In the genomic region with DNA sequence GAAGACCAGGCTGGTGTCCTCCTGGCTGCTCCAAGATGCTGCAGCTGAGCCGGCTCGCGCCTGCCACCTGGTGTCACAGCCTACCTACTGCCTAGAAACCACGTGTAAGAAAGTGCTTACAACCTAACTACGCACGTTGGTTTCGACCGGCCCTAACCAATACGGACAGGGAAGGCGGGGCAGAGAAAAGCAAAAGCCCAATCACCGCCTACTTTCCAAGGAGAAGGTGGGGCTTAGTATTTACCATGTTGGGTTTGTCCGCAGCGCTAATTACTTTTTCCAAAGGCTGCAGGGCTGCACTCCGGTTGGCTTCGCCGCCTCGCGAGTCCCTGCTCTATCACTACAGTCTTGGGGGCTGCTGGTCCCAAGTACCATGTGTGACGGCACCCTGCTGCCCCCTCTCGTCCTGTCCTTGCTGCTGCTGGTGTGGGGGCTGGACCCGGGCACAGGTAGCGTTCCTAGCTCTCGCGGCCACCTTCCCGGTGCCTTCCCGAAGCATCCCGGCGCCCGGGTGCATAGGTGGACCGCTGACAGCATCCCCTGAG, we compare ENCODE assay signal across 8 mouse cellular contexts. TPM values are rescaled to one million over a fixed set of nuclear protein-coding genes. Genes with fewer than 3 reads are reported as not detected.
DNase-seq lines count a peak whose midpoint lies in the region; ATAC-seq and TF ChIP-seq lines count a peak whose summit lies in the region.

Adamts17 (plus strand) TSS at position 273 of the 545 bp plus-strand sequence.

- intact Hi-C loops in left cerebral cortex, postnatal 36 days (cut with DNase I): loop anchor here (5.0 to 10.0 kb wide), 3 partner anchors 127 to 725 kb away; no protein-coding TSS in a partner anchor

- peak; percentile 90 for ATAC-seq in granulocyte monocyte progenitor cell, adult 5-6 weeks (replicated peaks; ENCODE audit: poor library complexity, severe bottlenecking)
- peak; percentile 97 for ATAC-seq in intestine, postnatal 0 days
- peak; percentile 96 for ATAC-seq in midbrain, embryonic 11.5 days (ENCODE audit: low FRiP score)

- H3K27me3 ChIP-seq in intestine, postnatal 0 days (replicated peaks; ENCODE audit: control insufficient read depth, insufficient read depth, low read length): peaks cover 15% of the 10 kb centered on the region
- H3K27me3 ChIP-seq in midbrain, embryonic 11.5 days (ENCODE audit: control insufficient read depth, insufficient read depth, low read length): peaks cover 12% of the 10 kb centered on the region

- H3K36me3 ChIP-seq in intestine, postnatal 0 days (ENCODE audit: control insufficient read depth, insufficient read depth): no peaks in the 10 kb centered on the region
- no peaks in the 10 kb centered on the region for H3K36me3 ChIP-seq in midbrain, embryonic 11.5 days (ENCODE audit: control insufficient read depth, insufficient read depth, low read length)

- 0 out of 2 replicates have a peak within 1 kb of the TSS, but pooled peaks have one; percentile 4 for H3K27ac ChIP-seq in intestine, postnatal 0 days (ENCODE audit: low read depth, low read length)
- no peak within 1 kb of the TSS for H3K27ac ChIP-seq in midbrain, embryonic 11.5 days (ENCODE audit: low read depth, low read length)

- no peaks in the 10 kb centered on the region for H3K9me3 ChIP-seq in intestine, postnatal 0 days (ENCODE audit: control insufficient read depth)
- no peaks in the 10 kb centered on the region for H3K9me3 ChIP-seq in midbrain, embryonic 11.5 days (ENCODE audit: control insufficient read depth, low read length)

- peak within 1 kb of the TSS; percentile 99 for H3K4me2 ChIP-seq in intestine, postnatal 0 days (replicated peaks; ENCODE audit: low read depth)
- peak within 1 kb of the TSS; percentile 95 for H3K4me2 ChIP-seq in midbrain, embryonic 11.5 days

- WGBS in intestine, postnatal 0 days: under 1% methylated on average over 30 of the region's 30 CpGs
- WGBS in midbrain, embryonic 11.5 days: under 1% methylated on average over 30 of the region's 30 CpGs

- peak within 1 kb of the TSS; percentile 48 for H3K9ac ChIP-seq in intestine, postnatal 0 days (ENCODE audit: low read depth, low read length)
- peak within 1 kb of the TSS; percentile 61 for H3K9ac ChIP-seq in midbrain, embryonic 11.5 days (ENCODE audit: low read length)

- H3K4me1 ChIP-seq in intestine, postnatal 0 days (replicated peaks; ENCODE audit: control insufficient read depth, insufficient read depth, low read length): peaks cover 5% of the 10 kb centered on the region
- H3K4me1 ChIP-seq in midbrain, embryonic 11.5 days (ENCODE audit: control insufficient read depth, insufficient read depth, low read length): peaks cover 3% of the 10 kb centered on the region; the same call in 1 of the 2 replicates

- TF ChIP-seq CTCF in intestine, postnatal 0 days (IDR thresholded peaks at IDR 0.05; ENCODE audit: low read depth): peak; percentile 97

- H3K4me3 ChIP-seq in intestine, postnatal 0 days (ENCODE audit: low read depth, low read length): peak within 1 kb of the TSS; percentile 59
- peak within 1 kb of the TSS; percentile 60 for H3K4me3 ChIP-seq in midbrain, embryonic 11.5 days (ENCODE audit: low read depth, low read length)

- peak; percentile 95 for DNase-seq in adrenal gland, postnatal 10 days
- DNase-seq in embryo, embryonic 9.5 days (ENCODE audit: extremely low spot score): peak; percentile 90
- peak; percentile 91 for DNase-seq in left cerebral cortex, postnatal 36 days (ENCODE audit: low spot score in 2 of 2)
- DNase-seq in midbrain, embryonic 11.5 days (ENCODE audit: low spot score, missing footprints): peak; percentile 97
- DNase-seq in right cerebral cortex, postnatal 4 days: peak; percentile 91
- DNase-seq in yolk sac, embryonic 10.5 days (ENCODE audit: low spot score): peak; percentile 92

RNA-seq across cellular contexts. Expression of gene Adamts17, which starts in this region (rescaled TPM):
- total RNA-seq in adrenal gland, postnatal 10 days (2021): 1 to 10 TPM; 5.5 to 8.6 TPM
- total RNA-seq in granulocyte monocyte progenitor cell, adult 5-6 weeks (2014; fragmentation: Nextera tagmentation): 1.9 TPM in 1 of 2 replicates, not detected in the other
- 0.09 TPM in 1 of 2 replicates, not detected in the other for total RNA-seq in granulocyte monocyte progenitor cell, adult 5-6 weeks (2017)
- 1.6 and 1.8 TPM in 2 replicates for polyA plus RNA-seq in intestine, postnatal 0 days (2015; fragmentation: Nextera tagmentation; extraction: Ambion mirVana)
- 10 to 100 TPM in 1 of 2 experiments, 1 to 10 TPM in 1; 7.0 to 16.8 TPM for total RNA-seq in left cerebral cortex, postnatal 36 days (2021)
- 0.54 and 0.96 TPM in 2 replicates for polyA plus RNA-seq in midbrain, embryonic 11.5 days (2014; fragmentation: Nextera tagmentation; extraction: Ambion mirVana)

Comparison
In these comparisons a context has a peak if more than half of its experiments do, and no peak if none do; other contexts are left out.
1. Peak in DNase-seq, ATAC-seq, H3K4me3 ChIP-seq, H3K9ac ChIP-seq and H3K4me2 ChIP-seq in midbrain, embryonic 11.5 days; RNA of the gene not detected or under 1 TPM.